In the genomic region with DNA sequence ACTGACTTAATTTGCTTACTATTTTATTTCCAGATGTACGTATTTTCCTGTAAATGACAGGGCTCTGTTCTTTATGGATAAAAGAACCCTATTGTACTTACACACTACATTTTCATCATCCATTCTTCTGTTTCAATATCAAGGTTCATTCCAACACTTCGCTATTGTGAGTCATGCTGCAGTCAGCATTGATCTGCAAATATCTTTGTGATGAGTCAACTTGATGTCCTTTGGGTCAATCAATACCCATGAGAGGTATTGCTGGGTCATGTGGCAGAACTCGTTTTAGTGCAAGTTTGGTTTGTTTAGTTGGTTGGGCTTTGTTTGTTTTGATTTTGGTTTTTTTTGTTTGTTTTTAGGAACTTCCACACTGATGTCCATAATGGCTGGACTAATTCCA, we compare ENCODE assay signal across 21 mouse cellular contexts.
"Had no signal": no experiment of that assay in that cellular context is flagged by ENCODE, and none has a peak within 500 bp of the region (broad histone marks: within the 10 kb centered on the region; RNA-seq: fewer than 3 reads in every experiment).

No protein-coding gene starts in this region.

- H3K4me1 ChIP-seq: kidney, embryonic 15.5 days; limb, embryonic 12.5 days; limb, embryonic 15.5 days; lung, embryonic 15.5 days; midbrain, embryonic 15.5 days; neural tube, embryonic 13.5 days; stomach, embryonic 15.5 days had no signal

- DNase-seq: kidney, adult 8-10 months; kidney, postnatal 10 days; kidney, postnatal 4 days; left cerebral cortex, postnatal 4 days; lung, adult 18-20 months; lung, postnatal 10 days; lung, postnatal 36 days; retina, postnatal 1 day; right cerebral cortex, postnatal 25 days; spleen, adult 18-20 months; thymus, postnatal 4 days had no signal

- H3K9ac ChIP-seq: kidney, embryonic 15.5 days; limb, embryonic 12.5 days; limb, embryonic 15.5 days; liver, embryonic 14.5 days; lung, embryonic 15.5 days; midbrain, embryonic 15.5 days; neural tube, embryonic 13.5 days; stomach, embryonic 15.5 days had no signal

- H3K4me3 ChIP-seq: kidney, embryonic 15.5 days; limb, embryonic 12.5 days; limb, embryonic 15.5 days; lung, embryonic 15.5 days; midbrain, embryonic 15.5 days; neural tube, embryonic 13.5 days; stomach, embryonic 15.5 days had no signal

- H3K27ac ChIP-seq: kidney, embryonic 15.5 days; limb, embryonic 12.5 days; limb, embryonic 15.5 days; liver, embryonic 14.5 days; lung, embryonic 15.5 days; midbrain, embryonic 15.5 days; neural tube, embryonic 13.5 days; stomach, embryonic 15.5 days had no signal

- H3K36me3 ChIP-seq: kidney, embryonic 15.5 days; limb, embryonic 12.5 days; limb, embryonic 15.5 days; lung, embryonic 15.5 days; midbrain, embryonic 15.5 days; neural tube, embryonic 13.5 days; stomach, embryonic 15.5 days had no signal

- H3K27me3 ChIP-seq: kidney, embryonic 15.5 days; limb, embryonic 12.5 days; limb, embryonic 15.5 days; lung, embryonic 15.5 days; midbrain, embryonic 15.5 days; neural tube, embryonic 13.5 days; stomach, embryonic 15.5 days had no signal

- ATAC-seq: intestine, embryonic 16.5 days; midbrain, embryonic 15.5 days had no signal

- H3K9me3 ChIP-seq: kidney, embryonic 15.5 days; limb, embryonic 12.5 days; limb, embryonic 15.5 days; lung, embryonic 15.5 days; midbrain, embryonic 15.5 days; neural tube, embryonic 13.5 days; stomach, embryonic 15.5 days had no signal

- H3K4me2 ChIP-seq: kidney, embryonic 15.5 days; limb, embryonic 12.5 days; limb, embryonic 15.5 days; lung, embryonic 15.5 days; midbrain, embryonic 11.5 days; midbrain, embryonic 15.5 days; neural tube, embryonic 13.5 days; stomach, embryonic 15.5 days had no signal
